Mouse (Mus musculus): ENCODE measurements around the gene Abcd1. TPM values are rescaled to one million over a fixed set of nuclear protein-coding genes. Genes with fewer than 3 reads are reported as not detected.

The Abcd1 gene
- polyA plus RNA-seq, 1 experiment from 2014 or later = 8.7 TPM

DNA sequence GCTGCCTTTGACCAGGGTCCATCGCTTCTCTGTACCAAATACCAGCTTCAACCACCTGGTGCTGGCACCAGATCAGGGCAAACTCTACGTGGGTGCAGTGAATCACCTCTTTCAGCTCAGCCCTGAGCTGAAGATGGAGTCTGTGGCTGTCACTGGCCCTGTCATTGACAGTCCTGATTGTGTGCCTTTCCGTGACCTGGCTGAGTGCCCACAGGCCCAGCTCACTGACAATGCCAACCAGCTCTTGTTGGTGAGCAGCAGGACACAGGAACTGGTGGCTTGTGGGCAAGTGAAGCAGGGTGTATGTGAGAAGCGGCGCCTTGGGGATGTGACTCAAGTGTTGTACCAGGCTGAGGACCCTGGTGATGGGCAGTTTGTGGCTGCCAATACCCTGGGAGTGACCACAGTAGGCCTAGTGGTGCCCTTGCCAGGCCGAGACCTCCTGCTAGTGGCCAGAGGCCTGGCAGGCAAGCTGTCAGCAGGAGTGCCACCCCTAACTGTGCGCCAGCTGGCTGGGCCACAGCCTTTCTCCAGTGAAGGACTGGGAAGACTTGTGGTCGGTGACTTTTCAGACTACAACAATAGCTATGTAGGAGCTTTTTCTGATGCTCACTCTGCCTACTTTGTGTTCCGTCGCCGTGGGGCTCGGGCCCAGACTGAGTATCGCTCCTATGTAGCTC is 42.4 kb downstream of the Abcd1 start:
- no peak overlapping the region for H3K27ac ChIP-seq (replicated peaks; ENCODE audit: low read depth, low read length)
- no peaks in the 10 kb centered on the region for H3K27me3 ChIP-seq (ENCODE audit: control insufficient read depth, insufficient read depth, low read length)
- no peak overlapping the region for H3K4me2 ChIP-seq (ENCODE audit: low read length)
- peak; percentile 9 for DNase-seq
- H3K4me3 ChIP-seq (replicated peaks; ENCODE audit: low read depth, low read length) = no peak overlapping the region
- no peaks in the 10 kb centered on the region for H3K36me3 ChIP-seq (ENCODE audit: control insufficient read depth, insufficient read depth, low read length)
- no peak overlapping the region for H3K9ac ChIP-seq (replicated peaks; ENCODE audit: low read length)
- H3K9me3 ChIP-seq (ENCODE audit: control insufficient read depth, low read length) = no peaks in the 10 kb centered on the region
- H3K4me1 ChIP-seq (ENCODE audit: control insufficient read depth, insufficient read depth, low read length) = no peaks in the 10 kb centered on the region
- WGBS = 84% methylated on average over 13 of the region's 13 CpGs
- ATAC-seq (ENCODE audit: low FRiP score, low TSS enrichment) = no peak

DNA sequence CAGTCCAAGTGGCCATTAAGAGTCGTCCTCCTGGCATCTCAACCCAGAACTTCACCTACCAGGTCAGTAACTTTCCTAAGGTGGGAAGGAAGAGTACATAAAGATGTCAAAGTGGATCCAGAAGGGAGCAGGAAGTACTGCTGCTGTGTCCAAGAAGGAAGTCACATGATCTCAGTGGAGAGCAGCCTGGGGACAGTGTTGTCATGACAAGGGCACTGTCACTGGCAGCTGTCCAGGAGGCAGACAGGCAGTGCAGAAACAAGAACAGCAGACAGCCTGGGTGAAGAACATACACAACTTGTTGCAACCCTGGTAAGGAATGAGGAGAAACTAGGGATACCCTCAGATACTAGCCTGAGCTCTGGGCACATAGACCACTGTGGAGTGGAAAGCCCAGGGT is 48.9 kb downstream of the Abcd1 start:
- no peaks in the 10 kb centered on the region for H3K4me1 ChIP-seq (ENCODE audit: control insufficient read depth, insufficient read depth, low read length)
- ATAC-seq (ENCODE audit: low FRiP score, low TSS enrichment) (no peak), DNase-seq (no peak)
- no peaks in the 10 kb centered on the region for H3K27me3 ChIP-seq (ENCODE audit: control insufficient read depth, insufficient read depth, low read length)
- H3K9ac ChIP-seq (replicated peaks; ENCODE audit: low read length) = no peak overlapping the region
- H3K4me3 ChIP-seq (replicated peaks; ENCODE audit: low read depth, low read length) = no peak overlapping the region
- H3K4me2 ChIP-seq (ENCODE audit: low read length) = no peak overlapping the region
- no peak overlapping the region for H3K27ac ChIP-seq (replicated peaks; ENCODE audit: low read depth, low read length)
- no peaks in the 10 kb centered on the region for H3K36me3 ChIP-seq (ENCODE audit: control insufficient read depth, insufficient read depth, low read length)
- no peaks in the 10 kb centered on the region for H3K9me3 ChIP-seq (ENCODE audit: control insufficient read depth, low read length)
- 67% methylated on average over 1 of the region's 1 CpGs for WGBS

DNA sequence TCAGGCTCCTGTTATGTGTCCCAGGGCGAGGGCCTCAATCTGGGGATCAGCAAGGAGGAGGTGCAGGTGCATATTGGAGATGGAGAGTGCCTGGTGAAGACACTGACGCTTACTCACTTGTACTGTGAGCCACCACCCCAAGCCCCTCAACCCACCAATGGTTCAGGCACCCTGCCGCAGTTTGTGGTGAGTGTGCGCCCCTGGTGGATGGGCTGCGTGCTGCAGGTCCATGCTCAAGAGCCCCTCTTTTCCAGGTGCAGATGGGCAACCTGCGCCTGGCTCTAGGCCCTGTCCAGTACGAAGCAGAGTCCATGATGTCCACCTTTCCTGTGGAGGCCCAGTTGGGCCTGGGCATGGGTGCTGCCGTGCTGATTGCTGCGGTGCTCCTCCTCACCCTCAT is 50.9 kb downstream of the Abcd1 start:
- H3K4me1 ChIP-seq (ENCODE audit: control insufficient read depth, insufficient read depth, low read length) = no peaks in the 10 kb centered on the region
- H3K4me2 ChIP-seq (ENCODE audit: low read length) = no peak overlapping the region
- no peak overlapping the region for H3K4me3 ChIP-seq (replicated peaks; ENCODE audit: low read depth, low read length)
- H3K27ac ChIP-seq (replicated peaks; ENCODE audit: low read depth, low read length) = no peak overlapping the region
- no peak for DNase-seq
- H3K27me3 ChIP-seq (ENCODE audit: control insufficient read depth, insufficient read depth, low read length) = no peaks in the 10 kb centered on the region
- ATAC-seq (ENCODE audit: low FRiP score, low TSS enrichment) = no peak
- no peak overlapping the region for H3K9ac ChIP-seq (replicated peaks; ENCODE audit: low read length)
- H3K9me3 ChIP-seq (ENCODE audit: control insufficient read depth, low read length) = no peaks in the 10 kb centered on the region
- 65% methylated on average over 9 of the region's 9 CpGs for WGBS
- no peaks in the 10 kb centered on the region for H3K36me3 ChIP-seq (ENCODE audit: control insufficient read depth, insufficient read depth, low read length)

DNA sequence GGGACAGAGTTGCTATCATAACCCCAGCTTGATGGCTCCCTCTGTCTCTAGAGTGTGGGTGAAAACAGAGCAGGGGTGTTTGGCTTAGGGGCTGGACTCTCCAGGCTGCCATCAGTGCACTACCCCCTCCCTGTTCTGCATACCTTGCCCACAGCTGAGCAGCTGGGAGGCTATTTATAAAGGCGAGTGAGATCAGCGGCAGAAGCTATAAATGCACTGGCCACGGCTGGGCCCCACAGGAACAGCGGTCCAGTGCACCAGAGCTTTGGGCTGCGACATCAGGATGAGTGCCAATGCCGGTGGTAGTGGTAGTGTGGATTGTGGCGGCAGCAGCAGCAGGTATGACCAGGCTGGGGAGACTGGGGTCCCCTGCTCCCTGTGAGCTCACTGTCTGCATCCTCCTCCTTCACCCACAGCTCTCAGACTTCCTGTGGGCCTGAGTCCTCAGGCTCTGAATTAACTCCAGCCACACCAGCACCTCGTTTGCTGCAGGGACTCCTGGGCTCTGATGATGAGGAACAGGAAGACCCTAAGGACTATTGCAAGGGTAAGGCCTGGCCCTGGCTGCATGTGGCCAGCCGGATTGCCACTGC is 57.9 kb downstream of the Abcd1 start, which contains the start of gene Srpk3:
Gene Srpk3 (plus strand): TSS at position 238 of the 593 bp plus-strand sequence.
- no peak within 1 kb of the TSS for H3K4me3 ChIP-seq (replicated peaks; ENCODE audit: low read depth, low read length)
- H3K27me3 ChIP-seq (ENCODE audit: control insufficient read depth, insufficient read depth, low read length) = no peaks in the 10 kb centered on the region
- H3K27ac ChIP-seq (replicated peaks; ENCODE audit: low read depth, low read length) = no peak within 1 kb of the TSS
- ATAC-seq (ENCODE audit: low FRiP score, low TSS enrichment) (0 out of 2 replicates have a peak, but pooled peaks have one; percentile 8), DNase-seq (no peak)
- H3K9me3 ChIP-seq (ENCODE audit: control insufficient read depth, low read length) = no peaks in the 10 kb centered on the region
- H3K9ac ChIP-seq (replicated peaks; ENCODE audit: low read length) = no peak within 1 kb of the TSS
- H3K4me2 ChIP-seq (ENCODE audit: low read length) = no peak within 1 kb of the TSS
- no peaks in the 10 kb centered on the region for H3K4me1 ChIP-seq (ENCODE audit: control insufficient read depth, insufficient read depth, low read length)
- 64% methylated on average over 9 of the region's 9 CpGs for WGBS
- peaks cover 14% of the 10 kb centered on the region for H3K36me3 ChIP-seq (ENCODE audit: control insufficient read depth, insufficient read depth, low read length)

DNA sequence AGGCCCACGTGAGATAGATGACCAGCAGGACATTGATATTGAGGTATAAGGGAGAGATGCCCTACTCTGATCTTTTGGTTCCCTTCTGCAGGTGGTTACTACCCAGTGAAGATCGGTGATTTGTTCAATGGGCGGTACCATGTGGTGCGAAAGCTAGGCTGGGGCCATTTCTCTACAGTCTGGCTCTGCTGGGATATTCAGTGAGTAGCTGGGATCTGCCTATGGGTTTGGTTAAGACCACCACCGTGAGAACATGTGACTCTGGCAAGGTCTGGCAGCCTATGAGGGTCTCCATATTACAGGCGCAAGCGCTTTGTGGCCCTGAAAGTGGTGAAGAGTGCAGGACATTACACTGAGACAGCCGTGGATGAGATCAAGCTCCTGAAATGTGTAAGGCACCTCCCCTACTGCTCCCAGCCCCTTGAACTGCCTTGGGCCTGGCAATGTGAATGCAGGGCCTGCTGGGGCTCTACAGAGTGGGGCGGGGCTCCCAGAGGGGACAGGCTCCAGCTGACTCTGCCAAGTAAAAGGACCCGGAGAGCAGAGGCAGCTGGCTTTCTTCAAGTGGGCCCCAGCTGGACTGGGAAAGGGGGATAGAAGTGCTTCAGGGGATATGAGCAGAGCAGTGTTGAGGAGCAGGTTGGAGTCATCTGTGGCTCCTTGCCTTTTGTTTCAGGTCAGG is 58.5 kb downstream of the Abcd1 start:
- no peaks in the 10 kb centered on the region for H3K4me1 ChIP-seq (ENCODE audit: control insufficient read depth, insufficient read depth, low read length)
- ATAC-seq (ENCODE audit: low FRiP score, low TSS enrichment) (0 out of 2 replicates have a peak, but pooled peaks have one; percentile 34), DNase-seq (no peak)
- no peak overlapping the region for H3K4me2 ChIP-seq (ENCODE audit: low read length)
- H3K9me3 ChIP-seq (ENCODE audit: control insufficient read depth, low read length) = no peaks in the 10 kb centered on the region
- H3K27ac ChIP-seq (replicated peaks; ENCODE audit: low read depth, low read length) = no peak overlapping the region
- H3K9ac ChIP-seq (replicated peaks; ENCODE audit: low read length) = no peak overlapping the region
- 73% methylated on average over 10 of the region's 10 CpGs for WGBS
- no peaks in the 10 kb centered on the region for H3K27me3 ChIP-seq (ENCODE audit: control insufficient read depth, insufficient read depth, low read length)
- peaks cover 21% of the 10 kb centered on the region for H3K36me3 ChIP-seq (ENCODE audit: control insufficient read depth, insufficient read depth, low read length)
- no peak overlapping the region for H3K4me3 ChIP-seq (replicated peaks; ENCODE audit: low read depth, low read length)

DNA sequence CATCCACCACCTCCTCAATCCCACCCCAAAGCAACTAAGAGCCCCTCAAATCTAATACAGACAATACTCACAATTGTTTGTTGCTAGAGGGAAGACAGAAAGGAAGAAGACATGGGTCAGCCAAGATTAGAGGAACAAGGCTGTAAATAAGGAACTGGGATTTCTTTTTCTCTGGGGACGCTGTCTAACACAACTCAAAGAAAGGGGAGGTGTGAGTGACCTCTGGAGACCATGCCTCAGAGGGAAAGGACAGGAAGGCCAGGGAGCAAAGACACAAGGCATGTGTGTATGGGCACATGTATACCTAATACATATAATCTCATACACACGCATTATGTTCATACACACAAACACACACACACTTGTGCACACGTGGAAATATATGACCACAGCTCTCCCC is 65.8 kb downstream of the Abcd1 start:
- WGBS = 82% methylated on average over 3 of the region's 3 CpGs

DNA sequence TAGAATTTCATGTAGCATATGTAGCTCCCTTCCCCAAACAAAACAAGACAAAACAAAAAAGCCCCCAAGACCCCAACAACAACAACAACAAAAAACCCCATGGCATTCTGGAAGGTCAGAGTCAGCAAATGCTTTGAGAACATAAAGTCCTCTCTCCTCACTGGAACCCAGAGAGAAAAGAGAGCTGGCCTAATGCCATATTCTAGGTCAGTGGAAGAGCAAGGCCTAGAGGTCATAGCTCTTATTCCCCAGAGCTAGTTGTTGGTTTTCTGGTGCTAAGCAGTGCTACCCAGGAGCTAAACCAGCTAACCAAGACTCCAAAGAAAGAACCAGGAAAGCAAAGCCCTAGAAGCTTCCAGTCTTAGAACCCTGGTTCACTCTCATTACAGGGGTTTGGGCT is 69.3 kb downstream of the Abcd1 start:
- peak overlapping the region; percentile 51 for H3K4me3 ChIP-seq (replicated peaks; ENCODE audit: low read depth, low read length)
- H3K9ac ChIP-seq (replicated peaks; ENCODE audit: low read length) = peak overlapping the region; percentile 53
- peak overlapping the region; percentile 58 for H3K4me2 ChIP-seq (ENCODE audit: low read length)
- DNase-seq (no peak), ATAC-seq (ENCODE audit: low FRiP score, low TSS enrichment) (no peak)
- peak overlapping the region; percentile 91 for H3K27ac ChIP-seq (replicated peaks; ENCODE audit: low read depth, low read length)
- H3K9me3 ChIP-seq (ENCODE audit: control insufficient read depth, low read length) = no peaks in the 10 kb centered on the region
- peaks cover 17% of the 10 kb centered on the region; the same call in 1 of the 2 replicates for H3K4me1 ChIP-seq (ENCODE audit: control insufficient read depth, insufficient read depth, low read length)
- H3K36me3 ChIP-seq (ENCODE audit: control insufficient read depth, insufficient read depth, low read length) = peaks cover 25% of the 10 kb centered on the region
- no peaks in the 10 kb centered on the region for H3K27me3 ChIP-seq (ENCODE audit: control insufficient read depth, insufficient read depth, low read length)

More for the DNA sequence above, 65.8 kb downstream of the Abcd1 start:
- ATAC-seq (ENCODE audit: low FRiP score, low TSS enrichment) = no peak
- H3K4me1 ChIP-seq (ENCODE audit: control insufficient read depth, insufficient read depth, low read length) = peaks cover 10% of the 10 kb centered on the region; the same call in 1 of the 2 replicates
- no peak for DNase-seq
- no peak overlapping the region for H3K4me2 ChIP-seq (ENCODE audit: low read length)
- H3K4me3 ChIP-seq (replicated peaks; ENCODE audit: low read depth, low read length) = no peak overlapping the region
- H3K9me3 ChIP-seq (ENCODE audit: control insufficient read depth, low read length) = no peaks in the 10 kb centered on the region
- no peaks in the 10 kb centered on the region for H3K27me3 ChIP-seq (ENCODE audit: control insufficient read depth, insufficient read depth, low read length)
- no peak overlapping the region for H3K9ac ChIP-seq (replicated peaks; ENCODE audit: low read length)
- H3K27ac ChIP-seq (replicated peaks; ENCODE audit: low read depth, low read length) = no peak overlapping the region
- peaks cover 40% of the 10 kb centered on the region for H3K36me3 ChIP-seq (ENCODE audit: control insufficient read depth, insufficient read depth, low read length)

DNA sequence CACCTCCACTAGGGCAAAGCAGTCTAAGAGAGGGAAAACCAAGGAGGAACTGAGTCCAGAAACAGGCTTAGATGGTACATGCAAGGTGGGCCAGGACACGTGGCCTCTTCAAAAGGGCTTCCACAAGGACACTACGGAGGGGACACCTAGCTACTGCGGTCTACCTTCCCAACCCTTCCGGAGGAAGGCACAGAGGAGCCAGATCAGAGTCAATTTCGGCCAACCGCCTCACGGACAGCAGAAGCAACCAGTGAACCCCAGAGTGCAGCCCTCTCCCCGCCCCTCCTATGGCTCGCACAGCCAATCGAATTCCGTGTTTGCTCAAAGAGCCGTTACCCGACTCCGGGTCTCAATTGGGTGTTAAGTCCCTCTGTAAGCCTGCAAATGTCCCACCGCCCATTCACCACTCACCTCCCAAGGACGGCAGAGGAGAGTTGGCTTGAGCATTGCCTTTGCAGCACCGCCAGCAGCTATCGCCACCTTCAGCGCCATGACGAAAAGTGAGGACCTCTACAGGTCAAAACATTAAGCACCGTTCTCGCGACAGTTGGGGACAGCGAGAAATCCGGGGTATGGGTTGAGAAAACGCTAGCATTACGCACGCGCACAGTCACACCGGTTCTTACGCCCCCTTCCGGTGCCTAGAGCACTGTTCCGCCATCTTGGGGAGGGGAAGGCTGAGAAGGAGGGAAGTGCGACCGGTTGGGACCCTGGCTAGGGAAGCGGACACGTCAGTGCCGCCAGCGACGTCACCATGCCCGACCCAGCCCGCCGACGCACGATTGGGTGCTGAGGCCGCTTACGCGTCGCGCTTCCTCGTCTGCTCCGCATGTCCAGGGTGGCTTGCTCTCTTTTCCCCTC is 70.2 kb downstream of the Abcd1 start, which contains the start of the genes Idh3g and Ssr4:
Gene Idh3g (minus strand): TSS at position 534 of the 861 bp plus-strand sequence.
Gene Ssr4 (plus strand): TSS at position 665 of the 861 bp plus-strand sequence.
- WGBS = 20% methylated on average over 52 of the region's 52 CpGs
- H3K9me3 ChIP-seq (ENCODE audit: control insufficient read depth, low read length) = no peaks in the 10 kb centered on the region
- H3K27ac ChIP-seq (replicated peaks; ENCODE audit: low read depth, low read length) = peak within 1 kb of the TSS; percentile 91
- no peaks in the 10 kb centered on the region for H3K27me3 ChIP-seq (ENCODE audit: control insufficient read depth, insufficient read depth, low read length)
- H3K36me3 ChIP-seq (ENCODE audit: control insufficient read depth, insufficient read depth, low read length) = peaks cover 19% of the 10 kb centered on the region
- peaks cover 17% of the 10 kb centered on the region; the same call in 1 of the 2 replicates for H3K4me1 ChIP-seq (ENCODE audit: control insufficient read depth, insufficient read depth, low read length)
- peak within 1 kb of the TSS; percentile 65 for H3K4me2 ChIP-seq (ENCODE audit: low read length)
- H3K9ac ChIP-seq (replicated peaks; ENCODE audit: low read length) = peak within 1 kb of the TSS; percentile 72
- H3K4me3 ChIP-seq (replicated peaks; ENCODE audit: low read depth, low read length) = peak within 1 kb of the TSS; percentile 51
- ATAC-seq (ENCODE audit: low FRiP score, low TSS enrichment) (peak; percentile 96), DNase-seq (peak; percentile 96)
